Mouse (Mus musculus) lung, embryonic 14.5 days (tissue): Measurements from ENCODE around the gene Cort. TPM values are rescaled to one million over a fixed set of nuclear protein-coding genes. Genes with fewer than 3 reads are reported as not detected.

ENCODE experiments used
- ATAC-seq: fragments of 200-750 bp; cut with Nextera tagmentation; 2 replicates; pipeline ENCODE4 v1.8.0; 2017; ENCODE audit warnings: mild to moderate bottlenecking, moderate TSS enrichment, moderate library complexity; ENCODE audit not compliant: insufficient read depth
- DNase-seq: peaks from one replicate; pipeline ENCODE4 v3.0.0-alpha.2; 2015
- H3K27ac ChIP-seq: fragments of 300-500 bp; sonication (generic); 2 replicates; pipeline ENCODE4 v1.5.1; 2014; ENCODE audit warnings: low read depth, mild to moderate bottlenecking, moderate library complexity
- H3K27me3 ChIP-seq: fragments of 300-500 bp; sonication (generic); 2 replicates; pipeline ENCODE4 v1.6.1; 2014; ENCODE audit warnings: low read length, control low read depth; ENCODE audit not compliant: insufficient read depth
- H3K36me3 ChIP-seq: fragments of 300-500 bp; sonication (generic); 2 replicates; pipeline ENCODE4 v1.6.1; 2014; ENCODE audit warnings: control low read depth; ENCODE audit not compliant: insufficient read depth
- H3K4me1 ChIP-seq: fragments of 300-500 bp; sonication (generic); 2 replicates; pipeline ENCODE4 v1.6.1; 2014; ENCODE audit warnings: antibody characterized with exemption, control low read depth; ENCODE audit not compliant: insufficient read depth
- H3K4me2 ChIP-seq: fragments of 300-500 bp; sonication (generic); 2 replicates; pipeline ENCODE4 v1.6.1; 2014; ENCODE audit warnings: mild to moderate bottlenecking
- H3K4me3 ChIP-seq: fragments of 300-500 bp; sonication (generic); 2 replicates; pipeline ENCODE4 v1.5.1; 2014; ENCODE audit warnings: low read depth, low read length
- H3K9ac ChIP-seq: fragments of 300-500 bp; sonication (generic); 2 replicates; pipeline ENCODE4 v1.6.1; 2014
- H3K9me3 ChIP-seq: fragments of 300-500 bp; sonication (generic); 2 replicates; pipeline ENCODE4 v1.6.1; 2016; ENCODE audit warnings: low read depth, low read length, control low read depth
- CTCF ChIP-seq: IDR thresholded peaks from 2 replicates; pipeline ENCODE4 v1.5.1; 2016; ENCODE audit warnings: antibody characterized with exemption, low read depth
- WGBS: fragments of 180-500 bp; shearing (Covaris S2); extraction: QIAGEN DNeasy Blood & Tissue Kit; methylation state at CpG from one replicate; pipeline ENCODE4 v1.1.7; 2014; 5-methylcytosine and 5-hydroxymethylcytosine counted together
- polyA plus RNA-seq: library from polyadenylated mRNA; unstranded; fragments of >200 nt; fragmentation: Nextera tagmentation; extraction: Ambion mirVana; gene quantifications from 2 replicates; pipeline ENCODE4 v1.2.1, GENCODE M21; 2014

Cort gene
- polyA plus RNA-seq, 1 experiment from 2014 or later, result not detected

DNA sequence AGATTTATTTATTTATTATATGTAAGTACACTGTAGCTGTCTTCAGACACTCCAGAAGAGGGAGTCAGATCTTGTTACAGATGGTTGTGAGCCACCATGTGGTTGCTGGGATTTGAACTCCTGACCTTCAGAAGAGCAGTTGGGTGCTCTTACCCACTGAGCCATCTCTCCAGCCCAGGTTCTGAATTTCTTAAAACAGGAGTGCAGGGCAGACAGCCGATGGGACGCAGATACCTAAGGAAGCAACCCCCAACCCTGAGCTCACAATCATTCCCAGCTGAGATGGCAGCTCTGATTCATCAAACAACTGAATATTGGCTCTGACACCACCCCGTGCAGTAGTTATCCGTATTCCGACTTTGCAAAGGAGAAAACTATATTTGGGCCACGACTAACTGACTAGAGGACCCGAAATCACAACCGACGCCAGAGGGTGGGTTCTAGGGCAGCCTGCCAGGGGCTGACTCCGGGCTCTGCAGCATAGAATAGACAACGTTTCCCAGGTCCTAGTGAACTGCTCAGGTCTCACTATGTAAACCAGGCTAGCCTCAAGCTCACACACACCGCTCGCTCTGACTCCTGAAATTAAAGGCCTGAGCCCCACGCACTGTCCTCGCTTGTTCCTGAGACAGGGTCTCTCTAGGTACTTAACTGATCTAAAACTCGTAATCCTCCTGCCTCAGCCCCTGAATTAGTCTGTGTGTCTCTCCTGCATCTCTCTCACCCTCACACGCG, 9.7 kb upstream of the Cort start:
- Histone ChIP-seq H3K36me3 (peaks cover 7% of the 10 kb centered on the region; the same call in 1 of the 2 replicates), H3K9me3 (no peaks in the 10 kb centered on the region), H3K4me3 (peak overlapping the region; percentile 58), H3K27me3 (no peaks in the 10 kb centered on the region), H3K4me1 (no peaks in the 10 kb centered on the region), H3K27ac (0 out of 2 replicates have a peak overlapping the region, but pooled peaks have one; percentile 90), H3K4me2 (peak overlapping the region; percentile 66), H3K9ac (peak overlapping the region; percentile 66)
- ATAC-seq (peak; percentile 9; the same call in 1 of the 2 replicates), DNase-seq (peak; percentile 46)
- TF ChIP-seq CTCF, result no peak
- 52% methylated on average over 18 of the region's 18 CpGs for WGBS

DNA sequence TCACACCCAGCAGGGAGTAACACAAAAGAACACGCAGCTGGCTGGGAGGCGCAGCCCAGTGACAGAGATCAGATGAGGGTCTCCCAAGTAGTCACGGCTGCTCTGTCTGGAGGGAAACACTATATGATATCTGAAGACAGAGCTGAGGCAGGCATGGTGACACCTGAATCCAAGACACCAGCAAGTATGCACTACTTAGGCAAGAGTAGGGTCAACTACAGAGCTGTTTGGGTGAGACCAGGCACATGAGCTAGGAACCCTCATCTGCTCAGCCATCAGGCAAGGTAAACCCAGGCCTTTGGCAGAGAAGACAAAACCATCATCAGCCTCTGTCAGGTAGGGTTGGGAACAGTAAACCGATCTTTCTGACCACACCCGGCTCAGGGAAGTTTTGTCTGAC, 6.8 kb upstream of the Cort start:
- Histone ChIP-seq H3K4me1 (no peaks in the 10 kb centered on the region), H3K36me3 (peaks cover 32% of the 10 kb centered on the region; the same call in 1 of the 2 replicates), H3K9me3 (no peaks in the 10 kb centered on the region), H3K9ac (no peak overlapping the region), H3K4me3 (no peak overlapping the region), H3K27me3 (no peaks in the 10 kb centered on the region), H3K4me2 (no peak overlapping the region), H3K27ac (no peak overlapping the region)
- DNase-seq, result no peak
- TF ChIP-seq CTCF, result no peak
- WGBS, result 75% methylated on average over 5 of the region's 5 CpGs
- ATAC-seq, result no peak

DNA sequence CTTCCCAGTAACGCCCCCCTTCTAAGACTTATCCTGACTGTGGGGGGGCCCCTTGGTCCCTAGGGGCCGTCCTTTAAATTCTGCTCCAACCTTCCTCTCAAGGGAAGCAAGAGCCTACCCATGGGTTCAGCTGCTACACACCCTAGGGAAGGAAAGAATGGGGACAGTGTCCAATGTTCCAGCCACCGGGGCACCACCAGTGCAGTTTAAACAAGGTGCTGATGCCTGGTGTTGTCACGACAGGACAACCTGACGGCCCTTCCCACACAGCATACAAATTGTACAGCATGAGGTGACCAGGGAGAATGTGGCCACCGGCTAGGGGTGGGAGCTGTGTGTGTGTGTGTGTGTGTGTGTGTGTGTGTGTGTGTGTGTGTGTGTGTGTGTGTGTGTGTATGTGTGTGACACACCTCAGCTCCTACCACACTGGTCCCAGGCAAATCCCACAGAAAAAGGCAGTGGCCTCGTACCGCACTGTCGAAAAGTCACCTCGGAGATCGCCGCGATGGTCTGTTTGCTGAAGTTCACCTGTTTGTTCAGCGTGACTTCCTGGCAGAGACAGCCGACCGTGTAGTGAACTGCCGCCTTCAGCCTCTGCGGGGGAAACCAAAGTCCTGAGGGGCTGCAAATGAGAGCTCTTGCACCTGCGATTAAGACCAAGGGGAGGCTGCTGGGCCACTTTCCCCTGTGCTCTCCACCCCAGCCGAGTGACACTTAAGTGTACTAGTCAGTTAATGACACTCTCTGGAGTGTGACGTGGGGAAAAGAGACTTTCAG, 5.4 kb upstream of the Cort start:
- no peak overlapping the region for H3K27ac ChIP-seq
- DNase-seq (no peak), ATAC-seq (no peak)
- no peak overlapping the region for H3K9ac ChIP-seq
- no peaks in the 10 kb centered on the region for H3K4me1 ChIP-seq
- H3K27me3 ChIP-seq, result no peaks in the 10 kb centered on the region
- H3K9me3 ChIP-seq, result no peaks in the 10 kb centered on the region
- TF ChIP-seq CTCF, result no peak
- H3K36me3 ChIP-seq, result peaks cover 40% of the 10 kb centered on the region; the same call in 1 of the 2 replicates
- WGBS, result 59% methylated on average over 21 of the region's 21 CpGs
- 0 out of 2 replicates have a peak overlapping the region, but pooled peaks have one; percentile 7 for H3K4me2 ChIP-seq
- H3K4me3 ChIP-seq, result no peak overlapping the region

DNA sequence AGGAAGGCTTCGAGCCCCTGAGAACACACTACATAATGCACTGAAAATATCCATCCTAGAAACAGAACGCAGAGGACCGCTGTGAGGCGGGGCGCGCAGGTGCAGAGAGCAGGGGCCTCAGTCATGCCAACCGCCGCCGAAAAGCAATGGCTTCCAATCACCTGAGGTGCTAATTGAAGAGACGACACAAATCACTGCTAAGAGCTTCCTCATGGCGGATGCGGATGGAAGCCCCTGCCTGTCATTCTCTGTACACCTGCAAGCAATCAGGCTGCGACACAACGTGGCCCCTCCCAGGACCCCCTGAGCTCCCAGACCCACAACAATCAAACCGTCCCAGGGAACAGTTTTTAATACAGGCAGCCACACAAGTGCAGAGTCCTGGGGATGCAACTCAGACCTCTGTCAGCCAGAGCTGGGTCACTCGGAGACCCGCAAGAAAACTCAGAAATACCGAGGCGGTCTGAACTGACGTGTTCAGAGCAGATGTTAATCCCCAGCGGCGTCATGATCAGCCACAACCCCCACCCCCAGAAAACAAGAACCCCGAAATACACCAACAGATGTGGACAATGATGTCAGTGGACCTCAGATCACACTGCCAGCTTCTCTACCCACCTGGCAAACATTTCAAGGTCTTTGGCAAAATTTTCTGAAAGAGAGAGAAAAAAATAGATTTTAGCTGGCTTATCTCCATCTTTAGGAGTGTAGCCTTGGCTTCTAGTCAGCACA, 4.6 kb upstream of the Cort start:
- H3K4me2 ChIP-seq, result no peak overlapping the region
- no peak for TF ChIP-seq CTCF
- H3K4me3 ChIP-seq, result no peak overlapping the region
- no peaks in the 10 kb centered on the region for H3K4me1 ChIP-seq
- no peaks in the 10 kb centered on the region for H3K9me3 ChIP-seq
- ATAC-seq (no peak), DNase-seq (no peak)
- no peak overlapping the region for H3K27ac ChIP-seq
- H3K36me3 ChIP-seq, result peaks cover 41% of the 10 kb centered on the region; the same call in 1 of the 2 replicates
- 79% methylated on average over 23 of the region's 23 CpGs for WGBS
- no peaks in the 10 kb centered on the region for H3K27me3 ChIP-seq
- no peak overlapping the region for H3K9ac ChIP-seq

DNA sequence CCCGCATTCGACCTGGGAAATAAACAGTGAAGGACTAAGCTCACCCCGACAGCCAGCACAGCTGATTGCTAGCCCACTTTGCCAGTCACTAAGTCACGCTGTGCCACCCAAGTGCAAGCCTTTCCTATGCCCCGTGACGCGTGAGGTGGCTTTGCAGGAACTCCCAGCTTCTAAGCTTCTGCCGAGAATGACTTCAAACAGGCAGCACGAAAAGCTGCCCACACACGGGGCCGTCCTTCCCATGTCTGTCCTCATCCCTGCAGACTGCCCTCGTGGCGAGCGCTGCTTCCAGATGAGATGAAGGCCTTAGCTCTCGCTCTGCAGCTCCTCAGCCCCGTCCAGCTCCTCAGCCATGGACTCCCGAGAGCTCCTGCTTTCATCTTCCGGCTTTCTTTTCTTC, 1.9 kb upstream of the Cort start:
- DNase-seq (no peak), ATAC-seq (no peak)
- 50% methylated on average over 18 of the region's 18 CpGs for WGBS
- no peaks in the 10 kb centered on the region for H3K27me3 ChIP-seq
- H3K36me3 ChIP-seq, result peaks cover 41% of the 10 kb centered on the region; the same call in 1 of the 2 replicates
- peak overlapping the region; percentile 36; the same call in 1 of the 2 replicates for H3K27ac ChIP-seq
- no peaks in the 10 kb centered on the region for H3K9me3 ChIP-seq
- no peaks in the 10 kb centered on the region for H3K4me1 ChIP-seq
- no peak overlapping the region for H3K4me3 ChIP-seq
- no peak for TF ChIP-seq CTCF
- H3K4me2 ChIP-seq, result no peak overlapping the region
- no peak overlapping the region for H3K9ac ChIP-seq

DNA sequence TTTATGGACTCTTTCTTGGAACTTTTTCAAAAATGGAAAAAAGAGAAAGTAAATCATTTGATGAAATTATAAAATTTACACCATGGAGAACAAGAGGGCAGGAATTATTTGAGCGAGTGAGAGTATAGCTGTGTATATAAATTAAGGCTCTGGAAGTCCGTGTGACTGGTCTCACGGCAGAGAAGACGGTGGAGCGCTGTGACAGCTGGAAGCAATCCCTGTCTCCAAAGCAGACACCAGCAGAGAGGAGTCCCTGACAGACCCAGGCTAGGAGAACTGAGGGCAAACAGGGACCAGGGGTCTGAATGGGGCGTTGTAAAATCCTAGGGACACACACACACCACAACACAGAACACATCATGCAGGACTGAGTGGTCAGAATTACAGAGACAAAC, 451 bp downstream of the Cort start:
- no peak overlapping the region for H3K27ac ChIP-seq
- H3K4me2 ChIP-seq, result no peak overlapping the region
- no peak overlapping the region for H3K4me3 ChIP-seq
- H3K36me3 ChIP-seq, result peaks cover 32% of the 10 kb centered on the region; the same call in 1 of the 2 replicates
- H3K9ac ChIP-seq, result no peak overlapping the region; the same call in 1 of the 2 replicates
- ATAC-seq (peak; percentile 44; the same call in 1 of the 2 replicates), DNase-seq (no peak)
- WGBS, result 35% methylated on average over 6 of the region's 6 CpGs
- no peaks in the 10 kb centered on the region for H3K9me3 ChIP-seq
- no peak for TF ChIP-seq CTCF
- H3K27me3 ChIP-seq, result no peaks in the 10 kb centered on the region
- no peaks in the 10 kb centered on the region for H3K4me1 ChIP-seq
